Mouse (Mus musculus) heart, adult 2 months (tissue): Measurements from ENCODE around the gene Eno4. TPM values are rescaled to one million over a fixed set of nuclear protein-coding genes. Genes with fewer than 3 reads are reported as not detected.

ENCODE experiments used
- DNase-seq, 2 experiments: peaks; one replicate each; pipeline ENCODE4 v3.0.0; 2021
- H3K27ac ChIP-seq: fragments of 200-600 bp; 2 replicates; pipeline ENCODE4 v1.8.1; 2022
- H3K27me3 ChIP-seq: fragments of 200-500 bp; 2 replicates; pipeline ENCODE4 v1.6.1; 2012; ENCODE audit warnings: mild to moderate bottlenecking, low read length, inconsistent platforms, mixed read lengths; ENCODE audit not compliant: control insufficient read depth, insufficient read depth
- H3K36me3 ChIP-seq: fragments of 200-500 bp; 2 replicates; pipeline ENCODE4 v1.6.1; 2012; ENCODE audit warnings: low read length, inconsistent platforms; ENCODE audit not compliant: control insufficient read depth, insufficient read depth
- H3K4me1 ChIP-seq: fragments of 200-500 bp; 2 replicates; pipeline ENCODE4 v1.6.1; 2011; ENCODE audit warnings: low read length; ENCODE audit not compliant: control insufficient read depth, insufficient read depth
- H3K4me3 ChIP-seq: fragments of 200-600 bp; 2 replicates; pipeline ENCODE4 v1.8.1; 2022
- H3K79me2 ChIP-seq: fragments of 200-500 bp; replicated peaks from 2 replicates; pipeline ENCODE4 v1.6.1; 2012; ENCODE audit warnings: mild to moderate bottlenecking, inconsistent platforms, low read length, moderate library complexity, mixed read lengths; ENCODE audit not compliant: control insufficient read depth, insufficient read depth
- H3K9ac ChIP-seq: fragments of 200-500 bp; 2 replicates; pipeline ENCODE4 v1.6.1; 2012; ENCODE audit warnings: low read depth, mild to moderate bottlenecking, control low read depth, inconsistent platforms, low read length, mixed read lengths
- CTCF ChIP-seq: fragments of 200-600 bp; IDR thresholded peaks from 2 replicates; pipeline ENCODE4 v1.8.1; 2022; ENCODE audit warnings: antibody characterized with exemption, mild to moderate bottlenecking, moderate library complexity
- EP300 ChIP-seq: fragments of 200-500 bp; IDR thresholded peaks from 2 replicates; pipeline ENCODE4 v1.6.1; 2011; ENCODE audit warnings: low read depth, low read length, control low read depth; ENCODE audit not compliant: insufficient read depth
- POLR2A ChIP-seq: fragments of 200-500 bp; IDR thresholded peaks from 2 replicates; pipeline ENCODE4 v1.6.1; 2011; ENCODE audit warnings: mild to moderate bottlenecking, low read depth, low read length, control low read depth; ENCODE audit not compliant: insufficient read depth
- WGBS: fragments of 180-500 bp; shearing (Covaris S2); methylation state at CpG from one replicate; pipeline ENCODE4 v1.1.7; 2018; 5-methylcytosine and 5-hydroxymethylcytosine counted together
- intact Hi-C: fragments of 180-260 bp; cut with DNase I; formaldehyde crosslinking; loops from one replicate; pipeline ENCODE4 v1.15.1; 2025
- polyA plus RNA-seq: library from polyadenylated mRNA; depleted of rRNA; stranded (reverse); fragments of >200 nt; gene quantifications from 2 replicates; pipeline ENCODE4 v1.2.3, GENCODE M21; 2012
- total RNA-seq, 2 experiments: library from RNA; stranded (reverse); gene quantifications; 2 replicates each; pipeline ENCODE4 v1.2.3; 2021

Gene Eno4
- total and polyA plus RNA-seq, 3 experiments = 0.27 TPM; not detected in 2

- H3K9ac ChIP-seq = no peak overlapping the region
- no peak for TF ChIP-seq EP300
- no peak for TF ChIP-seq CTCF
- no peak for TF ChIP-seq POLR2A
- no peak for DNase-seq
- WGBS = 41% methylated on average over 7 of the region's 7 CpGs
- H3K79me2 ChIP-seq = no peaks in the 10 kb centered on the region
- intact Hi-C loops = no loop called here
- H3K4me3 ChIP-seq = no peak overlapping the region
- H3K27me3 ChIP-seq = no peaks in the 10 kb centered on the region; the same call in 1 of the 2 replicates
- no peak overlapping the region for H3K27ac ChIP-seq
- H3K4me1 ChIP-seq = no peaks in the 10 kb centered on the region
- no peaks in the 10 kb centered on the region for H3K36me3 ChIP-seq
Observed at GRCm38 (mm10) chr19:58919148-58919547, 24.1 kb upstream of the Eno4 start.

- Histone ChIP-seq H3K4me3 (no peak overlapping the region), H3K27ac (no peak overlapping the region), H3K36me3 (no peaks in the 10 kb centered on the region), H3K79me2 (no peaks in the 10 kb centered on the region), H3K9ac (no peak overlapping the region), H3K4me1 (no peaks in the 10 kb centered on the region), H3K27me3 (no peaks in the 10 kb centered on the region)
- intact Hi-C loops = no loop called here
- no peak for TF ChIP-seq CTCF
- TF ChIP-seq POLR2A = no peak
- TF ChIP-seq EP300 = no peak
- DNase-seq = no peak
- 56% methylated on average over 16 of the region's 16 CpGs for WGBS
Observed at GRCm38 (mm10) chr19:58931081-58931800, 12.0 kb upstream of the Eno4 start.

GRCm38 (mm10) chr19:58933062-58933461 is 10.2 kb upstream of the Eno4 start:
- no peaks in the 10 kb centered on the region for H3K79me2 ChIP-seq
- no peaks in the 10 kb centered on the region for H3K4me1 ChIP-seq
- no peak for DNase-seq
- intact Hi-C loops = no loop called here
- H3K4me3 ChIP-seq = no peak overlapping the region
- no peak overlapping the region for H3K27ac ChIP-seq
- no peaks in the 10 kb centered on the region for H3K27me3 ChIP-seq
- TF ChIP-seq CTCF (no peak), POLR2A (no peak), EP300 (no peak)
- no peak overlapping the region for H3K9ac ChIP-seq
- 28% methylated on average over 4 of the region's 4 CpGs for WGBS
- no peaks in the 10 kb centered on the region for H3K36me3 ChIP-seq

GRCm38 (mm10) chr19:58945959-58946358 is 2.7 kb downstream of the Eno4 start:
- H3K27me3 ChIP-seq = no peaks in the 10 kb centered on the region
- H3K79me2 ChIP-seq = no peaks in the 10 kb centered on the region
- H3K36me3 ChIP-seq = no peaks in the 10 kb centered on the region
- H3K4me1 ChIP-seq = peaks cover 2% of the 10 kb centered on the region
- WGBS = 57% methylated on average over 7 of the region's 7 CpGs
- no peak overlapping the region for H3K4me3 ChIP-seq
- intact Hi-C loops = loop anchor here (10.0 kb wide), 1 partner anchor 399 kb away; the partner anchor contains the start of gene Pdzd8
- no peak for DNase-seq
- no peak overlapping the region for H3K9ac ChIP-seq
- TF ChIP-seq POLR2A (no peak), EP300 (no peak), CTCF (no peak)
- H3K27ac ChIP-seq = no peak overlapping the region

GRCm38 (mm10) chr19:58951521-58951920 is 8.3 kb downstream of the Eno4 start:
- Histone ChIP-seq H3K9ac (no peak overlapping the region), H3K79me2 (no peaks in the 10 kb centered on the region), H3K4me1 (no peaks in the 10 kb centered on the region), H3K27me3 (0 out of 2 replicates have a peak, but pooled peaks cover 2% of the 10 kb centered on the region), H3K27ac (no peak overlapping the region), H3K36me3 (no peaks in the 10 kb centered on the region), H3K4me3 (no peak overlapping the region)
- no peak for DNase-seq
- WGBS = 73% methylated on average over 3 of the region's 3 CpGs
- intact Hi-C loops = no loop called here
- TF ChIP-seq EP300 (no peak), POLR2A (no peak), CTCF (no peak)

- H3K36me3 ChIP-seq = no peaks in the 10 kb centered on the region
- H3K27ac ChIP-seq = no peak overlapping the region
- no peaks in the 10 kb centered on the region for H3K79me2 ChIP-seq
- H3K9ac ChIP-seq = no peak overlapping the region
- TF ChIP-seq EP300 = no peak
- TF ChIP-seq POLR2A = no peak
- no peak for TF ChIP-seq CTCF
- intact Hi-C loops = no loop called here
- 0 out of 2 replicates have a peak, but pooled peaks cover 2% of the 10 kb centered on the region for H3K27me3 ChIP-seq
- H3K4me1 ChIP-seq = no peaks in the 10 kb centered on the region
- H3K4me3 ChIP-seq = no peak overlapping the region
- 50% methylated on average over 13 of the region's 13 CpGs for WGBS
- DNase-seq = no peak
Observed at GRCm38 (mm10) chr19:58952236-58952635, 9.0 kb downstream of the Eno4 start.
